Mouse (Mus musculus): ENCODE measurements at regions not wholly inside any gene's neighbourhood (a gene's known extent, or its start where the extent isn't known, plus 50 kb on each side); places are given as distances from the start of the nearest gene placed in this dataset.

GRCm38 (mm10) chr13:55893154-55894018 is 57.4 kb upstream of the Pitx1 start:
- no peak for DNase-seq (ENCODE audit: low spot score in 2 of 2)

GRCm38 (mm10) chr13:55892250-55892649 is 56.3 kb upstream of the Pitx1 start:
- no peak for DNase-seq (ENCODE audit: low spot score in 2 of 2)

GRCm38 (mm10) chr13:55887099-55887736 is 51.2 kb upstream of the Pitx1 start:
- DNase-seq (ENCODE audit: low spot score in 2 of 2) = no peak

Measured in layer of hippocampus, adult 18-20 months (tissue).